Mouse (Mus musculus): ENCODE results near the gene Nkx2-1.
"Not testable (repeated sequence)": the region's sequence is repeated elsewhere in the genome, so short reads cannot be mapped to it uniquely, and the experiment has no call there.

The Nkx2-1 gene

DNA sequence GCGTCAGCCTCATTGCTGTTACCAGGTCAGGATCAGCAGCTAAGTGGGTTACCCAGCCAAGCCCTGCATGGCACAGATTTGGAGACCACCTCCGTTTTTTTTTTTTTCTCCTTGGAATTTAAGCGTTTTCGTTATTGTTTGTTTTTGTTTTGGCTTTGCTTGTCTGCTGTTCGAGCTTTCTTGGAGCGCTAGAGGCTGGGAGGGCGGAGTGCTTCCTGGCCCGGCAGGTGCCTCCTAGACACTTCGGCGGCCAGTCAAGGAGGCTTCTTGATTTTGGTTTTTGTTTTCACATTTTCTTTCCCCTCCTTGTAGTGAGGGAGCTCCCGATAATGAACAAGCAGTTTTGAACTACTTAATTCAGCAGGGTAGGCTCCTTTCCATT lies at the start of gene Nkx2-1:
Gene Nkx2-1, minus strand, starts transcription at position 25 of the 382 bp plus-strand sequence.
- DNase-seq, result no peak

DNA sequence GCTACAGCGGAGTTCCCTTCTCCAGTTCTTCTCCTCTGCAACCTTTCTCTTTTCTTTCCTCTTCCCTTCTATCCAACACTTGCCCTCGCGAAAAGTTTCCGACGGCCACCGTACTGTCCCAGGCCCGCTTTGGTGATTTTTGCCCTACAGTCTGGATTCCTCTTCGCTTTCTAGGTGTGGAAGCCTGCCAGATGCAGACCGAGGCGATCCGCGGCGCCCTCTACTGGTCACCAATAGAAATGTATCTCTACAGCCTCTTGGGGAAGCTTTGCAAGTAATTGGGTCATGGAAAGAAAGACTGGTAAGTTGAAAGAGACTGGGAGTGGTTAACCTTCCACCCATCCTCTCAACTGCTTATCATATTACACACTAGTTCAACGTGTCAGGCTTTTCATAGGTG lies 4.4 kb upstream of the Nkx2-1 start:
- DNase-seq, result peak; percentile 71

DNA sequence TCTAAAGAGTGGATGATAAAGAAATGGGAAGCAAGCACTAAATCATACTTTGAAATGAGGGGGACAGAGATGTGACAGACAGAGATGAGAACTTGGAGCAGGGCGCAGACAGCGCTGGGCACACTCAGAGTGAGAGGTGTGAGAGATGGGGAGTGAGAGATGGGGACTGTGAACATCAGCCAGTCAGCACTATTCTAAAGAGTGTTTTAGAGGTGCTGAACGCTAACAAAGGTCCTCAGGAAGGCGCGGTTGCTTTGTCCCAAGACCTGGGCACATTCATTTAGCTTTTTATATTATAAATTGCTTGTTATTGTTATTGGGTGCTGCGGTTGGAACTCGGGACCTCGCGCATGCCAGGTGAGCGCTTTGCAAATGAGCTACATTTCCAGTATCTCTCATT lies 3.9 kb upstream of the Nkx2-1 start:
- no peak for DNase-seq

DNA sequence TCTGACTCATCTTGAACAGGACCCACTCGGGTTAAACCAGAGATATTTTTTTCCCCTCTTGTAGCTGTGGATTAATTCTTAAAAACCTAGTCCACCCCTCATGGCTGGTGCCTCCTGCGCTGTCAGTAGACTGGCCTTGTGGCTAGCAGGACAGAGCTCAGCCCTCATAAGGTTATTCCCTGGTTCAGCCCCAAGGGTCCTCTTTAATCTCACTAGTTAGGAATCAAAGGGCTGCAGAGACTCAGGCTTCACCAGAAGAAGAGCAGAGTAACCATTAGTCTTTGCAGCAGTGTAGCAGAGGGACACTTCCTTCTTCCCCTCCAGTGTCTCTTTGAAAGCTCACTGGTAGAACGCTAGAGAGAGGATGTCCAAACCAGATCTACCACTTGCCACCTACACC lies 1.9 kb upstream of the Nkx2-1 start:
- no peak for DNase-seq

DNA sequence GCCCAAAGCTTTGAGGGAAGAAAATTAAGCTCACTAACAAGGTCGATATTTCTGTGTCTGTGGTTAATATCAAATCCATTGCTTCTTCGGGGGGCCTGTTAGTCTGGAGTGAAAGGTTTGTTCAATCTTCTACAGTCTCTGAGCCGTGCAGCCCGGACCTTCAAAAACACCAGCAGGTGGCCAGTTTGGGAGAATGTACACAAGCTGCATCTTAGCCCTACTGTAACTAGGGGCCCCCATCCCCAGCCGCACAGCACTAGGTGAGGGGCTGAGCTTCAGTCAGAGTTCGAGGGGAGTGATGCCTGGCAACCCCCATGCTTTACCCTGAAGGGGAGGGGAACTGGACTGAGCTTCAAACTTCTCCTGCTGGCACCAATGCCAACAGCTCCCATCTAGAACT lies 1.2 kb upstream of the Nkx2-1 start:
- no peak for DNase-seq

DNA sequence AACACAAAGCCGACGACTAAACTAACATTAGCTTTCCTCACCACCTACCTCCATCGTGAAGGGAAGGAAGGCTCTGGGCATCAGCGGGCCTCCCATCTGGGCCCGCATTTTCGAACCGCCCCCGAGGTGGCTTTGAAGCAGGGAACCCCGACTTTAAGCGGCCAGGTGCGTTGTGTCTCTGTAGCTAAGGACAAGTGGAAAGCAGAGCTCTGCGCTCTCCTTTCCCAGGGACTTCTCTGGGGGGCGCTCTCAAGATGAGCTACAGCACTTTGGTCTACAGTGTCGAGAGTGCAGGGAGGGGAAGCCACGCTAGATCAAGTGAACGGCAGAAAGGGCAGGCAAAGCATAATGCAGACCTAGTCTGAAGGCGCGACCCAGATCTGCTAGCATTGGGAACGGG lies 634 bp upstream of the Nkx2-1 start:
- DNase-seq, result no peak

DNA sequence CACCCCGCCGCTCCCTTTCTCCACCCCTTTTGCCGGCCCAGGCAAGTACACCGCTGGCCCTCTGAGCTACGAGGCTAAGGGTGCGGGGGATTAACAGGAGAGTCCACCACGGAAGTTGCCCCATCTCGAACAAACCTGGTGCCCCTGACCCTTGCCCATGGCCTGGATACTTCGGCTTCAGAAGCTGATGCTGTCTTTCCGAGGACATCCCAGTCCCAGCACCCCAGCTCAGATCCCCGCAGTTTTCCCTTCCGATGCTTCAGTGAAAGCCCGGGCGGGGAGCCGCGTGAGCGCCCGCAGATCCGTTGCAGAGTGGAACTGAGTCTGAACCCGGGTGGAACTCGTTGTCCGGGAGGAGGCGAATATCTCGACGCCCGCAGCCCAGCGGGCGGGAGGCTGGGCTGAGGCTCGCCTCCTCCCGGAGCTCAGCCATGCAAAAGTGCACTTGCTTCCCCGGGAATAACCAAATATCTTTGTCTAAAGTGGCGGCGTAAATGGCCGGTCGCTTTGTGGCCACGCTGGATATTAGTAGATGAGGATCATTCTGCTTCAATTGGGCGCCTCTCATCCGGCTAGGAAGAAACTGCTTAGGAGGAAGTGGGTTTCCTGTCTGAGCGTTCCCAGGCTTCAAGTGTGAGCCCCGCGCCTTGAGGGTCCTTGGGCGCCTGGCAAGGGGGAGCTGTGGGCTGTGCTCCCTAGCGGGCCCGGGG lies 379 bp downstream of the Nkx2-1 start:
- DNase-seq, result no peak

DNA sequence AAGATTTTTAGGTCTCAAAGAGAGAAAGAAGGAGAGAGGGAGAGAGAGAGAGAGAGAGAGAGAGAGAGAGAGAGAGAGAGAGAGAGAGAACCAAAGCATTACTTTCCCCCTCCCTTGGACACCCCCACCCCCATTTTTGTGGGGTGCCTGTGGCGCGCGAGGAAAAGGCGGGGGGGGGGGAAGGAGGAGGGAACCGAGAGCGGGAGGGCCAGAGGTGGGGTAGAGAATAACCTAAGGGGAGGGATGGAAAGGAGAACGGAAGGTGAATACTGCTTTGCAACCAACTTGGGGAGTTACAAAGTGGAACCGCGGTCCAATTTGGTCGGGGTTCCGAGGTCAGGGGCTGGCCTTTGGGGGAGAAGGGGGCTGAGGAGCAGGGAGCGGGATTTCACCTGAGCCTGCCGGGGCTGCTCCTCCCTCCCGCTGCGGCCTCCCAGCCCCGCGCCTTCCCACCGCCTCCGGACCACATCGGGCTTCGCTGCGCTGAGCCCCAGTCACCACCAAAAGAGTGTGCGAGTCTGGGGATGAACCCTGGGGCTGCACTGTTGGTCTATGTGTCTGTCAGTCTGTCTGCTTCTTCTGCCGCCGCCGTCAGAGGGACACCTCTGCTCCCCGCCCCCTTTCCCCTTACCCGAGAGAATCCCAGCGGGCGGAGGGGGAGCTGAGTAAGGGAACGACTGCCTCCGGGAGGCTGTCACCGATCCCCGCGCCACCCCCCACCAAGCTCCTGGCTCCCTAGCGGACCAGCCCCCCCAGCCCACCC lies 1.1 kb downstream of the Nkx2-1 start:
- DNase-seq, result no peak

DNA sequence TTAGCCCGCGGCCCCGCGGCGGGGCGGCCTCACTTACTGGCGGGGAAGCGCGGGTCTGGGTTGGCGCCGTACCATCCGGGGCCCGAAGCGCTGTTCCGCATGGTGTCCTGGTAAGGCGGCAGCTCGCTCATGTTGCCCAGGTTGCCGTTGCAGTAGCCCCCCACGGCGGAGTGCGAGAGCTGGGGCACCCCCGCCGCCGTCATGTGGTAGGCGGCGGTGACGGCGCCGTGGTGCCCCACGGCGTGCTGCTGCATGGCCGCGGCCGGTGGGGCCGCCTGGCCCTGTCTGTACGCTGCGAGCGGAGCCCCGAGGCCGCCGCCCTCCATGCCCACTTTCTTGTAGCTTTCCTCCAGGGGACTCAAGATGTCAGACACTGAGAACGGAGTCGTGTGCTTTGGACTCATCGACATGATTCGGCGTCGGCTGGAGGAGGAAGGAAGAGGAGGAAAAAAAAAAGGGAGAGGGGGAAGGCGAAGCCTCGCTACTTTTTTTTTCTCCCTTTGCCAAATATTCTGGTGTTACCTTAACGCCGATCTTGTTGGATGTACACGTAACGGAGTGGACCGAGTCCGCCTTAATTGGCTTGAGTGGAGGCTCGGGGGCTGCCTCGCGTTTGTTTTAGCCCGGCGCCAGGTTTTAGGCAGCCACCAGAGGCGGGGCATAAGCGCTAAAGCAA lies 1.9 kb downstream of the Nkx2-1 start:
- no peak for DNase-seq

DNA sequence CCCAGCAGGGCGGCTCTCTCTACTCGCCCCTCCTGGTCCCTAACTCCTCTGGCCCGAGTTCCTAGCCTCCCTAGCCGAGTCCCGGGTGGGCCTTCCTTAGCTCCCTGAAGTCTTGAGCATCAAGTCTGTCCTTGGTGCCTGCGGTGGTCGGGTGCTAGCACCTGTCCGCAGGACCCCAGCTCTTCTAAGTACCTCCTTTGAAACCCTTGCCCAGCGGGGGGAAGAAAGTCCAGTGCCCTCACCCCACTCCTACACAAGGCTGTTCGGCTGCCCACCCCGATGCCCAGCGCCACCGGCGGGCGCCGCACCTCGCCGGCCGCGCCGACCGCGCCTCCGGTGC lies 2.4 kb downstream of the Nkx2-1 start:
- DNase-seq, result no peak

DNA sequence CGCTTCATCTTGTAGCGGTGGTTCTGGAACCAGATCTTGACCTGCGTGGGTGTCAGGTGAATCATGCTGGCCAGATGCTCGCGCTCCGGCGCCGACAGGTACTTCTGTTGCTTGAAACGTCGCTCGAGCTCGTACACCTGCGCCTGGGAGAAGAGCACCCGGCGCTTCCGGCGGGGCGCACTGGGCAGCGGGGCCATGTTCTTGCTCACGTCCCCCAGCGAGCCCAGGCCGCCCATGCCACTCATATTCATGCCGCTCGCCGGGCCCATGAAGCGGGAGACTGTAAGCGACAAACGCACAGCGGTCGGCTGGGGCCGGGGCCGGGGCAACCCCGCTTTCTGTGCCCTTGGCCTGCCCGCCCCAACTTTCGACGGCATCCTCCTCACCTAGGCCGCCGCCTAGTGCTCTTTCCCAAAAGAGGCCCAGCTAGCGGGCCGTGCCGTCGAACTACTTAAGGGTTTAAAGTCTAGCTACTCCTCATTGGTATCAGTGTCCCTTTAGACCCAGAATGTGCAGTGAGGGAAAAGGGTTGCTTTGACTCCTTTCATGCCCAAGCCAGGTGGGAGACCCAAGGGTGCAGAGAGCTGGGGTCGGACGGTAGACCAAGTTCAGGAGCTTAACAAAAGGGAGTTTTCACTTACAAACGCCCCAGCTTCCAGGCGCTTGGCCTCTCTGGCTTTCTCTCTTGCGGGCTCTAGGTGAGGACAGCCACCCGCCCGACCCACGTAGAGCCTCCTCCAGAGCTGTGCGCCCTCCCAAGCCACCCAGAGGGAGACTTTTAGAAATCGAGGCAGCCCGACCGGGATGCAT lies 3.0 kb downstream of the Nkx2-1 start:
- DNase-seq, result no peak

DNA sequence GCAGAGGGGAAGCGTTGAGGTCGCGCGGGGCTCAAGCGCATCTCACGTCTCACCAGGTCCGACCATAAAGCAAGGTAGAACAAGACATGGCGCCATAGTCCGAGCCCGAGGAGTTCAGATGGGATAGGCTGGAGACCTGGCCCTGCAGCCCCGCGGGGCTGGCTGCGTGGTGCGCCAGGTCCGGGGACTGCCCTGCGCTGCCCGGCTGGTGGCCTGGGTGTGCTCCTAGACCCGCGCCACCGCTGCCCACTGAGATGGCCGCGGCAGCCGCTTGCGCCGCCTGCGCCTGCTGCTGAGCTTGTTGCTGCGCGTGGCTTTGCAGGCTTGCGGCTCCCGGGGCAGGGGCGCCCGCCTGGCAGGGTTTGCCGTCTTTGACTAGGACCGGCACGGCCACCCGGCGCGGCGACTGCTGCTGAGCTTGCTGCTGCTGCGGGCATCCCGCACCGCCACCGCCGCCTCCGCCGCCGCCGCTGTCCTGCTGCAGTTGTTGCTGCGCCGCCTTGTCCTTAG lies 3.7 kb downstream of the Nkx2-1 start:
- DNase-seq, result no peak

DNA sequence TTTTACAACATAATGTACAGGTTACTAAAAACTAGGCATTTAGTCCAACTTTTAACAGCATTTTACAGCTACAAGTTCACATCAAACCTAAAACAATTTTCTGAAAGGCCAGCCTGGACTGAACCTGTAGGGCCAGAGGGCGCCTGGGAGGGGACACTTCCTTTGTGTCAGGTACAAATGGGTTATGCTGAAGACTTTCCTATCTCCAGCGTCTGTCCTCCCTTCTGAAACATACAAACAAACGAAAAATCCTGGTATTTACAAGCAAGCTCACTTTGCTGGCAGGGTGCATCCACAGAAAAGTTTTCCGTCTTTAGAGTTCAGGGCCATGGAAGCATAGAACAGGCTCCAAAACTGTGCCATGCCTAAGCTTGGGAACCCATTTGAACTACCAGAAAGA lies 4.6 kb downstream of the Nkx2-1 start:
- DNase-seq, result no peak

DNA sequence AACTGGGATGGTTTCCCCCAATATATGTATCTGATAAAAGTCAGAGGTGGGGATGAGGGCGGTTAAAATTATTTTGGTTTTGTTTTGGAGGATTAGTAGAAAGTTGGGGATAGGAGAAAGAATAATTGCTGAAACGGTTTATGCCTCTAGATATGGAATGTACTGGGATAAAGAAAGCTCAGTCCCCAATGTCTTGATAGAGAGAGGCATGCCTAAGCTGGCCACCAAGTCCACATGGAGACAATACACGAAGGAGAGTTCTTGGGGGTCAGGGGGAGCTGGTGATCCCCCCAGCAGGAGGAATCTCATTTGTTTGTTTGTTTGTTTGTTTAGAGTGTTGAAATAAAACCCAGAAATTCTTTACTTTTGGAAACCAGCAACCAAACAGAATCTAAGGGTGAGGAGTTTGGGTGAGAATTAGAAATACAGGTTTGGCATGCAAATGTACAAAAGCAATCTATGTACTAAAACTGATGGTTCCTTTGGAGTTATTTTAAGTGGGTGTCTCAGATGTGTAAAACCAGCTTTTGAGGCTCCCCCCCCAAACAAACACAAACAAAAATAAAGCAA lies 5.6 kb downstream of the Nkx2-1 start:
- no peak for DNase-seq

DNA sequence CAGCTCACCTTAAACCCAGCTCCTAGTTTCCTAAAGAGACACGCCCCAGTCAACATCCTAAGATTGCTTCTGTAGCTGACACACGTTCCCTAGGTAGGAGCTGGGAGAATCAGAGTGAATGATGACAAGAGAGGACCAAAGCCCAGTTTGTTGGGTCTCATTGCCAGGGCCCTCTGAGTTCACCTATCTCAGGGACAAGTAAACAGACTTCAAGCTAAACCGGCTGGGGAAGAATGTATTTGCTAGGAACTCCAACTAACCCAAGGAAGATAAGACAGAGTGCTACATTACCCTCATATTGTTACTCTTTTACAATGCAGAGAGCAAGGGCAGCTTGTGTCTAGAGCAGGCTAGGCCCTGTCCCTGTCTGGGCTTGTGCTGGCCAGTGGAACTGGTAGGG lies 6.8 kb downstream of the Nkx2-1 start:
- DNase-seq, result no peak

DNA sequence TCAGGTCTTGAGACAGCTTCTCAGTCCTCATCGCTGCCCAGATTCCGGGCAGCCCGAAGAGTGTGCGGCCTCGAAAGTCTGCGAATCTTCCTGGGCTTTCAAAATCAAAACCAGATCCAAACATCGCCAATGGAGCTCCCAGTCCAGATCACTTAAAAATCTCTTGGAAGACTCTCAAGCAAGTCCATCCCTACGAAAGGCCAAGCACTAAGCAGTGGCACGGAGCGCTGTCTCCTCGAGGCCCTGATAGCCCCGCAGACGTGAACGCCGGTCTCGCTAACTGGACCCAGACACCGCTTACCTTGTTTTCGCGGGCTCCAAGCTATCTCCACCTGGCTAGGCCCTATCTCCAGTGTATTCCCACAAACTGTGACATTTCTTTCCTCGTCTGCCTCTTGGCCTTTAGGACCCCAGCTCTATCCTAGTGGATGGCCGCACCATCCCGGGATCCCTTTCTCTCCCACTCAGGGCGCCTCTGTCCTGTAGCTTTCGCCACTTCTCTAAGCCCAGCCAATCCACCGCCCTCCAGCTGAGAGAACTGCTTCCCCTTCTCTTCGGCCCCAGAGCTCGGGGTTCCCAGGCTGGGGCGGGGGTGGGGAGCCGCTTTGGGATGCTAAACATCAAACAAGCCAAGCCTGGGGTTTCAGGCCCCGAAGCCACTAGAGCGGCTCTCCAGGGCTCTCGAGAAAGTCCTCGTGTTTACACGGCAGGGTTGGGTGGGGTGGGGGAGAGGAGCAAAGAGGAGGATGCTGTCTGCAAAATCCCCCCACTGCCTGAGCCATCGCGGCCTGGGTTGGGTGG lies 7.6 kb downstream of the Nkx2-1 start:
- DNase-seq, result no peak

DNA sequence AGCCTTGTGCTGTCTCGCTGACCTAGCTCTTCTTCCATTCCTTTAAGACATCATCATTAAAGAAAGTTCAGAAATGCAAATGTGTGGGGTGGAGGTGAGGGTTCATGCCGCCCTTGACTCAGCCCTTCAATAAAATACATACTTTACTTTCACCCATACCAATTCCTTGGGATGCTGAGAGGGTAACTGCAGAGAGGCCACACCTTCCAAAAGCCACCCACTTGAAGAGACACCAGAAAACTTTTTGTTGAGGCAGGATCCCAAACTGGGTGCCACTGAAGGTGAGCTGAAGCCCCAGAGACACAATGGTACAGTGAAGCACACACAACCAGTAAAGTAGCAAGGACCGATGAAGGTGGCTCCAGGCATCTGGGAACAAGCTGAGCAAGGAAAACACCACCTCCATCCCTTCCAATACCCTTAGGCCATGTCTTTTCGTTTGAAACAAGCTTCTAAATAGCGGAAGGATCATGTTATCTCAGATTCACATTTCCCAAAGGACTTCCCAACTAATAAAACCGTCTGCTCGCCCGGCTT lies 8.6 kb downstream of the Nkx2-1 start:
- no peak for DNase-seq

DNA sequence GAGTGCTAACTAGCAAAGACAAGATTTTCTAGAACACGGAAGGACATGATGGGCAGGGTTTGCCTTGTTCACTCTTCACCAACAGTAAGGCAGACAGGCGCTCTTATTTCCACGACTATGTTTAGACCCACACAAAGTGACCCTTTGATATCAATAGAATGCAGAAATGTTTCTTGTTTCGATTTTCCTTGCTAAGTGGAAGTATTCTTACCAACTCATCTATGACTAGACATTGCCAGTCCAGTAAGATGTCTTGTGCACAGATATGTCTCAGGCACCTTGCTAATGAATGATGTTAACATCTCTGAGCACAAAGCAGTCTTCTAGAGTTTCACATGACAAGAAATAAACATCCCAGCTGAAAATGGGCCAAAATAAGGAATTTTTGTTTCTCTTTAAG lies 9.6 kb downstream of the Nkx2-1 start:
- DNase-seq, result no peak

DNA sequence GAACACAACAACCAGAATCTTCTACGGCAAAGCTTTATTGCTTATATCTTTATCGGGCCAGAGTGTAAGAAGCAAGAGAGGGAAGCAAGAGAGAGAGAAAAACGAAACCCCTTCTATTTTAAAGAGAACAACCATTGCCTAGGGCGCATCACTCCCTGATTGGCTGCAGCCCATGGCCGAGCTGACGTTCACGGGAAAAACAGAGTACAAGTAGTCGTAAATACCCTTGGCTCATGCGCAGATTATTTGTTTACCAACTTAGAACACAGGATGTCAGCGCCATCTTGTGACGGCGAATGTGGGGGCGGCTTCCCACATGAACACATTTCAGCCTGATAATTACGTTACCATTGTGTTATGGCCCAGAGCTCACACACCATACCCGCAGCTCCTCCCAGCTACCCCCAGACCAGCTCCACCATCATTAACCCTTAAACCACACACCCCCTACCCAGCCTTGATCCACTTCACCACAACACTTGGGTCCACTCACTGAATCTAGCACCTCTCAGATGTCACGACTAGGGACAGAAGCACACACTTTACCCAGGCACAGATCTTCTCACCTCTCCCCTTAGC lies 11.4 kb downstream of the Nkx2-1 start:
- not testable (repeated sequence) for DNase-seq

DNA sequence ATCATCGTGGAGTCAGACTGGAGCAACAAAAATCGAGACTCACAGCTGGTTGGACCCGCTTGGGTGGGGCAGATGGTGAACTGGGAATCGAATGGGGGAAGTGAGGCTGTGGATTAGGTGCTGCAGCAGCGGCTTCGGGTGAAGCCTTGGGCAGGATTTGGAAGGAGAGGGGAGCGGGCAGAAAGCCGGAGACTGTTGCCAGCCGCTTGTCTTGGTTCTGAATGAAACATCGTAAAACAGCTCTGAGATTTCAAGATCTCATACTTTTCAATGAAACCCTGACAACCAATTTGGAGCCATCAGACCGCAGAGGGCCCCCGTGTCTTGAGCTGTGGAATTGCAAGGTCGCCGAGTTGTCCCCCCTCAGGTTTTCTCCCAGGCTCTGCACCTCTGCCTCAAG lies 12.5 kb downstream of the Nkx2-1 start:
- DNase-seq, result no peak

DNA sequence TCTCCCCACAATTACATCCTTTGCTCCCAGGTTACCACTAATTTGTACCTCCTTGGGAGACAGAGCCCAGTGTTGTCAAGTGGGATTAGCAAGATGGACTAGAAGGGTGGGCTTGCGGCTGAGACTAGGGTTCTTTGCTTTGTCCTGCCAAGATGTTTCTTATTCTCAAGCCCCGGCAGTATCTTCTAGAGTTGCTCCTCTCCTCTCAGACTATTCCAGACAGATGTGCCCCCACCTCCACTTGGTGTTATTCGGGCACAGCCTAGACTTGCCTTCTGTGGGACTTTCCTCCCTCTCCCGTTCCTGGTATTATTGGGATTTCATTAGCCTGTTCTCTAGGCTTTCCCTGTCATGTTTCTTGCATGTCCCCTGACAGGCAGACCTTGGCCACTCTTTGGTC lies 14.5 kb downstream of the Nkx2-1 start:
- DNase-seq, result no peak

Measured in right cerebral cortex, postnatal 25 days (tissue).